Mouse (Mus musculus) liver, embryonic 15.5 days (tissue): ENCODE data around the gene Sart3. TPM values are rescaled to one million over a fixed set of nuclear protein-coding genes. Genes with fewer than 3 reads are reported as not detected.

ENCODE experiments used
- polyA plus RNA-seq: library from polyadenylated mRNA; unstranded; fragments of >200 nt; fragmentation: Nextera tagmentation; extraction: Ambion mirVana; gene quantifications from 2 replicates; pipeline ENCODE4 v1.2.1, GENCODE M21; 2015

The Sart3 gene
- polyA plus RNA-seq, 1 experiment from 2014 or later: 17.5 TPM

Other genes starting within 250 kb of the Sart3 start
- 1.7 and 1.9 TPM in 2 replicates for gene Cmklr1, start 122.1 kb downstream of the Sart3 start, polyA plus RNA-seq
- gene 1700069L16Rik, start 47.7 kb downstream of the Sart3 start, polyA plus RNA-seq: not detected in 2 replicates
- gene Ficd, start 36.7 kb downstream of the Sart3 start, polyA plus RNA-seq: 2.6 and 2.8 TPM in 2 replicates
- gene Iscu, start 238 bp upstream of the Sart3 start, polyA plus RNA-seq: 79.1 and 85.3 TPM in 2 replicates
- 4.0 and 4.2 TPM in 2 replicates for gene Tmem119, start 28.0 kb upstream of the Sart3 start, polyA plus RNA-seq
- 13.2 and 15.3 TPM in 2 replicates for gene Selplg, start 60.1 kb upstream of the Sart3 start, polyA plus RNA-seq
- gene Coro1c, start 136.2 kb upstream of the Sart3 start, polyA plus RNA-seq: 38.6 and 43.4 TPM in 2 replicates
- 6.6 and 7.4 TPM in 2 replicates for gene Ssh1, start 221.4 kb upstream of the Sart3 start, polyA plus RNA-seq
- not detected in 2 replicates for gene Dao, start 231.2 kb upstream of the Sart3 start, polyA plus RNA-seq